Mouse (Mus musculus) layer of hippocampus, adult 2 months (tissue): ENCODE measurements at regions not wholly inside any gene's neighbourhood (a gene's known extent, or its start where the extent isn't known, plus 50 kb on each side); places are given as distances from the start of the nearest gene placed in this dataset.
"Not testable (repeated sequence)": the region's sequence is repeated elsewhere in the genome, so short reads cannot be mapped to it uniquely, and the experiment has no call there.

Experiments used
- DNase-seq, 2 experiments: peaks; one replicate each; pipeline ENCODE4 v3.0.0; 2022; ENCODE audit warnings: low spot score in 2 of 2
- H3K27ac ChIP-seq: fragments of 200-600 bp; 2 replicates; pipeline ENCODE4 v1.8.1; 2022
- H3K4me3 ChIP-seq: fragments of 200-600 bp; 2 replicates; pipeline ENCODE4 v1.8.1; 2022; ENCODE audit warnings: mild to moderate bottlenecking
- CTCF ChIP-seq: fragments of 200-600 bp; conservative IDR thresholded peaks from 2 replicates; pipeline ENCODE4 v1.8.1; 2022; ENCODE audit warnings: antibody characterized with exemption, mild to moderate bottlenecking, moderate library complexity

DNA sequence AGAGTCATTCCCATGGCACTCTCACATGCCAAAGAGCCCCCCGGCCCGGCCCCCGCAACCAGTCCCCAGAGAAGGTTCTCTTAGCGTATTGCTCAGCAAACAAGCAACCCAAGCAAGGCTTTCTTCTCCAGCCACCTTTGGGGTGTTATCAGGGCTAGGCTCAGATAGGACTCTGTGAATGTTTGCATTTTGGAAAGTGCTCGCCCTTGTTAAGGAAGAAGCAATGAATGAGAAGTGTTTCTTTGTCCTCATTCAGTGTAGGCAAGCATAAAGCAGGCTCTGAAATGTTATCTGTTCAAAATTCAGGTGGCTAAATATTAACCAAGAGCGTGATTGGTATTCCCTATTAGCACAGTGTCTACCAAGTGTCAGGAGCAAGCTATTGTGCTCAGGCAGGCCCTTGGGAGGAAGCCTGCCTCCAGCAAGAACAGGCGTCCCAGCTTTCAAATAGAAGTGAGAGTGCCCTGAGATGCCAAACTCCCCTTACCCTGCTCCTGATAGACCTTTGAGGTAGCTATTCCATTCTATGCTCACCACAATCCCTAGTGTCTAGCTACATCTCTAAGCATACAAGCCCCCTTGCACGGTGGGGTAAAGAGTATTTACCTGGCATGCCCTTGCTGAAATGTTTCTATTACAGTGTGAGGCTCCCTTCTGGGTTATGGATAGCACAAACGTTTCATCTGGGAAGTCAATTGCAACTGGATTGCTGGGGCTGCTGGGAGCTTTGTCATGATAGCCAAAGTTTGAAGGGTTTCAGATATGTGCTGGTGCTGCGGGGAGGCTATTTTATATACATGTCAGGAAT is 191.7 kb downstream of the Fam43a start:
- no peak overlapping the region for H3K27ac ChIP-seq
- no peak overlapping the region for H3K4me3 ChIP-seq
- no peak for TF ChIP-seq CTCF
- DNase-seq: no peak

DNA sequence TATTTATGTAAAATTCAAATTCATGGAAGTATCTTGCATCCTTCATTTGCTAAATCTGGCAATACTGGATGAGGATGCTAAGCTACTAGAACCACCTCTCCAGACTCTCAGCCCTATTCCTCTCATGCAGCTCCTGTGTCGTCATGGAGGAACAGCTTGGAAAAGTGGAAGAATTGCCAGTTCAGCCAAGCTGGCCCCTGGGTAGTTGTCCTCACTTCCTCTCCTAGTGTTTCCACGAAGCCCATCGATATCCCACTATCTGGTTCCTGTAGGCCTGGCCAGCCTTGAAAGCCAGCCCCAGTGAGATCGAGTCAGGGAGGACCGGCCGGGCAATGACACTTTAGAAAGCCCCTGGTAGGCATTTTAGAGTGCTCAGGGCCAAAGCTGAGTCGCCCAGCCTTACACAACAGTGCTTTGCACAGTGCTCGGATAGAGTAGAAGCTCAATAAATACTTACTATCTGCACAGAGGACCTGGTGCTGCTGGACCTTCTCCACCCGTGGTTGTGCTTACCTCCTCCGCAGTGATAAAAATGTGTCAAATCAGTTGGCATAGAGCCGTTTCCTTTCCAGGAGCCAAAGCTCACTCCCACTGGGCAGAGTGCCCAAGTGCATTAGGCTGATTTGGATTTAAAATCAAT is 193.3 kb downstream of the Fam43a start:
- no peak overlapping the region for H3K4me3 ChIP-seq
- no peak overlapping the region for H3K27ac ChIP-seq
- DNase-seq: no peak
- TF ChIP-seq CTCF: no peak

DNA sequence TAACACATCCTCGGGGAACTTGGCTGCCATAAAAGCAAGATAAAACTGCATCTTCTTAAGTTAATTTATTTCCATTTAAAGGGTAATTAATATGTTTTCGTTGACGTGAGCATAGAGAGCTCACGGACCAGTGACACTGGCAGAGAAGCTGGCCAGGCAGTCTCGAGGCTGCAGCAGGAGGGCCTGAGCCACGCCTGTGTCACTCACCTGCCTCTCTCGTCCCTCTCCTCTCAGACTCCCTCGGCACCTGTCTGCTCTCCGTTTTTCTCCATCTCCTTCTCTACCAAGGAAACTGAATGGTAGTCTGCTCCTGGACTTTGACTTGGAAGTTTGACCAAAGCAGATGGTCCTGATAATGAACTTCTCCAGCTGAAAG is 193.8 kb downstream of the Fam43a start:
- Histone ChIP-seq H3K27ac (no peak overlapping the region), H3K4me3 (no peak overlapping the region)
- no peak for DNase-seq

GRCm38 (mm10) chr16:30793856-30794255 is 194.3 kb downstream of the Fam43a start:
- TF ChIP-seq CTCF: no peak
- Histone ChIP-seq H3K27ac (no peak overlapping the region), H3K4me3 (no peak overlapping the region)
- no peak for DNase-seq

More for the DNA sequence above, 193.8 kb downstream of the Fam43a start:
- no peak for TF ChIP-seq CTCF

- H3K27ac ChIP-seq: no peak overlapping the region
- DNase-seq: no peak
- H3K4me3 ChIP-seq: no peak overlapping the region
- no peak for TF ChIP-seq CTCF
Measured at GRCm38 (mm10) chr16:30795501-30795904, 196.0 kb downstream of the Fam43a start.

GRCm38 (mm10) chr16:30796103-30796502 is 196.6 kb downstream of the Fam43a start:
- Histone ChIP-seq H3K4me3 (no peak overlapping the region), H3K27ac (no peak overlapping the region)
- no peak for DNase-seq
- no peak for TF ChIP-seq CTCF

DNA sequence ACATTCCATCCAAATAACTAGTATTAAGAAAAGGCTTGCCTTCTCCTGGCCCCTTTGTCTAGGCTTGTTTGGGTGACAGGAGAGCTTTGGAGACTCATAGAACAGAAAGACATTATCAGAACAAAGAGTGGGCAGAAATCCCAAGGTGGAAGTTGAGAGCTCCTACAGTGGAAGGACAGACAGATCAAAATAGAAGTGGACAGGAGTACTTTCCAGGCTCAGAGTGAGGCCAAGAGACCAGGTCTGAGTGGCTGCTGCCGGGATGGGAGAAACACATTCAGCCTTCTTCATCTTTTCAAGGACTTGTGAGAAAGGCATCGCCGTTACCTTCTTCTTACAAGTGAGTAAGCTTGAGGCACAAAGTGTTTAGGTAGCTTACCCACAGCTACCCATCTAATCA is 197.5 kb downstream of the Fam43a start:
- H3K27ac ChIP-seq: no peak overlapping the region
- no peak overlapping the region for H3K4me3 ChIP-seq
- no peak for TF ChIP-seq CTCF
- DNase-seq: no peak

DNA sequence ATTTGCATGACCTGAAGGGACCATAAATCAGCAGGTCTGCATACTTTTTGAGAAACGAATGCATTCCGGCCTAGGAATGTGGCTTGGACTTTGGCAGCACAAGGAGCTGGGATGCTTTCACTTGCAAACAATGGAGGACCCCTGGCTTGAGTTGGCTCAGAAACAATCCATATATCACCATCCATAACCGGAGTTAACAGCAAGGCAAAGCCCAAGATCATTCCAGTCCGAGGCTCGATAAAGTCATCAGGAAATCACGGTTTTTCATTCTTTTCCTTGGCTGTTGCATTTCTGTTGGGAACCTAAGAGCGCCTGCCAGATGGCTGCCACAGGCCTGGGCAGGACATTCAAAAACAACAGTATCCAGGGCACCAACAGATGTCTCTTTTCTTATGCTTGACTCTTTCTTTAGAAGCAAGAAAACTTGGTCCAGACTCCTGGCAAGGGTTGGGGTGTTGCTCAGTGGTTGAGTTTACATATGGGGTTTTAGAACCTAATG is 198.5 kb downstream of the Fam43a start:
- DNase-seq: no peak
- no peak overlapping the region for H3K4me3 ChIP-seq
- no peak for TF ChIP-seq CTCF

DNA sequence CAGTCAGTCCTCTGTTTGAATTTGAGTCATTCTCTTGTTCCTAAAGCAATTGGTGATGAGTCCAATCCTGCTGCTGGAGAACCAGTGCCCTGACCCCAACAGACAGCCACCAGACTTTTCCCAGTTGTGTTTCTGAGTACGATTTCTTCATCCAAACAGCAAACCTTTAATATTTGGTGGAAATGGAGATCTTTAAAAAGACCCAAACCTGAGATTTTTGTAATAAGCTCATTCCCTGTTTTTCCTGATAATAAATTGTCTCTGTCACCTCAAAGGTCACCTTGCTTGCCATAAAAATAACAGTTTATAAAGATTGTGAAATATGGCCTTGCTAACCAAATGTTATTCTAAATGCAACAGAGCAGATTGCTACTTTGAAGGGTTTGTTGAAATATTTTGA is 199.0 kb downstream of the Fam43a start:
- no peak for DNase-seq
- TF ChIP-seq CTCF: no peak
- Histone ChIP-seq H3K4me3 (no peak overlapping the region), H3K27ac (no peak overlapping the region)

More for the DNA sequence above, 198.5 kb downstream of the Fam43a start:
- H3K27ac ChIP-seq: no peak overlapping the region

- no peak for TF ChIP-seq CTCF
- DNase-seq: no peak
- Histone ChIP-seq H3K27ac (no peak overlapping the region), H3K4me3 (no peak overlapping the region)
Measured at GRCm38 (mm10) chr16:30799699-30800483, 200.4 kb downstream of the Fam43a start.

GRCm38 (mm10) chr16:30804018-30804417 is 204.5 kb downstream of the Fam43a start:
- TF ChIP-seq CTCF: no peak
- no peak for DNase-seq

GRCm38 (mm10) chr16:30806206-30806605 is 206.7 kb downstream of the Fam43a start:
- not testable (repeated sequence) for H3K4me3 ChIP-seq, DNase-seq, H3K27ac ChIP-seq

More at GRCm38 (mm10) chr16:30804018-30804417, 204.5 kb downstream of the Fam43a start:
- Histone ChIP-seq H3K27ac (no peak overlapping the region), H3K4me3 (no peak overlapping the region)

DNA sequence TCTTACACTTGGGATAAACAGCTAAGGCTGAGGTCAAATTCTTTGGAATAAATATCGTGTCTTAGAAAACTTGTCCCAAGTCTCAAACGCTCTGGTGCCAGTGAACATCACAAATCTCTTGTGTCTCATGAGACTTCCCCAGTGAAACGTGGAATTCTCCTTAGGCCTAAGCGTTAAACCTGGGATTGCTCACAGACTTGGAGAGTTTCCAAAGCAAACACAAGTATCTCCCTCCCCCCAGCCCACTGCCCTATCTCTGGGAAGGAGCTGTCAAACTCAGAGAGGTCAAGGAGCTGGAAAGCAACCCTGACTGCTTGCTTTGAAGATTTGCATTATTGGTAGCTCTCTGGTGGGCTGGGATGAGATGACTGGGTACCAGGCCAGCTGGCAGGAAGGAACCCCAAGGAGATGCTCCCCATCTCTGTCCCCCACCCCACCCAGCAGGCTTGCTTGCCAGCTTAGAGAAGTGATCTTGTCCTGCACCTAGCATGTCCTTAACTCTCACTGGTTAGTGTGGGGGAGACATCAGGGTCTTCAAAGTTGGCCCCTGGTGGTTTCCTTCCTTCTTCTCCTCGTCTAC is 219.1 kb downstream of the Fam43a start:
- no peak for TF ChIP-seq CTCF
- no peak for DNase-seq
- Histone ChIP-seq H3K27ac (no peak overlapping the region), H3K4me3 (no peak overlapping the region)
